In genomic region chr2:178263055-178263454, GRCm38 (mm10) we compare ENCODE assay signal across 13 mouse cellular contexts.
"Had no signal": no experiment of that assay in that cellular context is flagged by ENCODE, and none has a peak within 500 bp of the region (broad histone marks: within the 10 kb centered on the region; RNA-seq: fewer than 3 reads in every experiment).

No protein-coding gene starts in this region.

- H3K4me2 ChIP-seq: limb, embryonic 15.5 days; liver, embryonic 12.5 days; lung, embryonic 14.5 days; neural tube, embryonic 13.5 days had no signal

- H3K27me3 ChIP-seq: limb, embryonic 15.5 days; liver, embryonic 12.5 days; neural tube, embryonic 13.5 days had no signal

- ATAC-seq: liver, embryonic 12.5 days had no signal

- H3K27ac ChIP-seq: kidney, postnatal 0 days; limb, embryonic 15.5 days; liver, embryonic 12.5 days; midbrain, embryonic 10.5 days; neural tube, embryonic 13.5 days had no signal

- H3K36me3 ChIP-seq: limb, embryonic 15.5 days; liver, embryonic 12.5 days; midbrain, embryonic 10.5 days had no signal

- H3K4me1 ChIP-seq: limb, embryonic 15.5 days; liver, embryonic 12.5 days had no signal

- H3K9ac ChIP-seq: limb, embryonic 15.5 days; liver, embryonic 12.5 days; lung, embryonic 14.5 days; neural tube, embryonic 13.5 days had no signal

- H3K4me3 ChIP-seq: limb, embryonic 15.5 days; liver, embryonic 12.5 days; midbrain, embryonic 10.5 days; neural tube, embryonic 13.5 days had no signal

- DNase-seq: kidney, adult 11 months; kidney, adult 9 months; kidney, postnatal 36 days; lung, embryonic 14.5 days; lung, postnatal 10 days; lung, postnatal 4 days; retina, postnatal 1 day; thymus, postnatal 36 days had no signal

- H3K9me3 ChIP-seq: limb, embryonic 15.5 days; liver, embryonic 12.5 days; midbrain, embryonic 10.5 days; neural tube, embryonic 13.5 days had no signal
